Mouse (Mus musculus): ENCODE data around the gene Kbtbd13.

Gene Kbtbd13

DNA sequence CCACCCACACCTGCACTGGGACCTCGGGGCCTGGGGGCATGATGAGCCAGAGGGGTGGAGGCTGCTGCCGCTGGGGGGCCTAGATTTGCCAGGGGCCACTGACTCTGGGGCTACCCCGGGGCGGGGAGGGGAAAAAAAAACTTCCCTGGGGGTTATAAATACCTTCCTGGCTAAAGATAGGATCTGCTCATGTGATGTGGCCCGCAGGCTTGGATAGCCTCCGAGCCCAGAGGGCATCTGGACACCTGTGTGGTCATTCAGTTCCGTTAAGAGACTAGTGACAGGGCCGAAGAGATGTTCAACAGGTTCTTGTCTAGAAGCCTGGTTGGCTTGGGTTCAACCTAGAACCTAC lies at the start of gene Kbtbd13:
Kbtbd13 (minus strand) TSS at position 40 of the 352 bp plus-strand sequence.
- no peak for DNase-seq (ENCODE audit: low read depth, low spot score)

DNA sequence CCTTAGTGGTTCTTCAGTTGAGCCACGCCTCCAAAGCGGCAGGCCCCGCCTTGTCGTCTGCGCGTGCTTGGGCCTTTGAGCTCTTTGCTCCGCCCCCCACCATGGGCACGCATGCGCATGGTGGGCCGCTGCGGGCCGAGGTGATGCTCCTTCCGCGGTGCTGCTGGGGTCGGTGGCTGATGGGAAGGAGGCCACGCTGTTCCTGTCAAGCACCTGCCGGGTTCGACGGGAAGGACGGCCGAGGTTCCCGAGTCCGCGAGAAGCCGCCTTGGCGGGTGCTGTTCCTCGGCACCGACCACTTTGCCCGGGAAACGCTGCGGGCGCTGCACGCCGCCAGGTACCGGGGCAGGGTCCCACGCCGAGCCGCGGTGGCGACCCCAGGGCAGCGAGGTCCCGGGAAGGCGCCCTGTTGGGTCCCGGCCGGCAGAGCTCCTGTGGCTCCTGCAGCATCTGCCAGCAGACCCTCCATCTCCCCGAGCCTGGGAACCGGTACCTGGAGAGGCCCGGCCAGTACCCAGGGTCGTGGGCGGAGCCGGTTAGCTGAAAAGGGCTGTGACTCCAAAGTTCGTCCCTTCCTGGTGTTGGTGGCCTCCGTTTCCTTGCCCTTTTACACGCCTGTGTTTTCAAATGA lies 44.3 kb upstream of the Kbtbd13 start, which contains the start of gene Mtfmt:
Mtfmt (plus strand) TSS at position 112 of the 631 bp plus-strand sequence.
- DNase-seq (ENCODE audit: low read depth, low spot score) = peak; percentile 95

DNA sequence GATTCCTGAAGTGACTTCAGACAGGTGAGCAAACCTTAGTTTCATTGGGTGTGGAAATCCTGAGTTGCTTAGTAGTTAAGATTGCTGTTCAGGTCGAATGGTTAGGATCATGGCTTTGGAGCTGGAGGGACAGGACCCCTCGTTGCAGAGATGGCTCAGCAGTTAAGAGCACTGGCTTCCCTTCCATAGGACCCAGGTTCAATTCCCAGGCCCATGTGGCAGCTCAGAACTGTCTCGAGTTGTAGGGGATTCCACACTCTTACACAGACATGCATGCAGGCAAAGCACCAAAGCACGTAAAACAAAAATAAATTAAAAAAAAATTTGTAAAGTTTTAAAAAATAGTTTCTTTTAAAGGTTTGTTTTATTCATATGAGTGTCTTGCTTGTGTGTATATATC lies 43.8 kb upstream of the Kbtbd13 start:
- no peak for DNase-seq (ENCODE audit: low read depth, low spot score)

DNA sequence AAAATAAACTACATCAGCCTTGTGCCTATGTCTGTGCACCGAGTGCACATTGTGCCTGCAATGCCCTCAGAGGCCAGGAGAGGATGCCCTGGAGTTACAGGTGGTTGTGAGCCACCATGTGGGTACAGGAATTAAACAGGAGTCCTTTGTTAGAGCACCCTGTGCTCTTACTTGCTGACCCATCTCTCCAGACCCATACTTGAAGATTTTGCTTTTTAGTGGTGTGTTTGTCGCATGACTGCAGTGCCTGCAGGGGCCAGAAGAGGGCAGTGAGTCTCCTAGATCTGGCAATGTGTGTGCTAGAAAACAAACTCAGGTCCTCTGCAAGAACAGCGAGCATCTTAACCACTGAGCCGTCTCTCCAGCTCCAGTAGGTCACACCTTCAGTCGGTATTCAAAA lies 42.7 kb upstream of the Kbtbd13 start:
- DNase-seq (ENCODE audit: low read depth, low spot score) = peak; percentile 89

DNA sequence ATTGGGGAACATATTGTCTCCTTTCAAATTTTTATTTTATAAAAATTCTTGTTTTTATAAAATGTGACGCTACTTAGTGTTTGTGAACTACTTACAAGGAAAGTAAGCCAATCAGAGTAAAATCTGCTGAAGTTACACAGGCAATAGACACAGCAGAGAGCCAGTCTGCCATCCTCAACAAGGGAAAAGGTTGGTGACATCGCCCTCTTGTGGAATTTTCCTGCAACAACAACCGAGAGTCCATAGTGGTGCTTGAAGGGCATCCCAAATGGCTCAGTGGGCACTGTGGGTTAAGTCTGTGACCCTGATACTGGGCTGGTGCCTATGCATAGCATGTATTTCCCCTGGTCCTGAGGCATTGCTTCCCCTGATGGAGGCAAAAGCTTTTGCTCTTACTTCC lies 40.8 kb upstream of the Kbtbd13 start:
- DNase-seq (ENCODE audit: low read depth, low spot score) = peak; percentile 77

DNA sequence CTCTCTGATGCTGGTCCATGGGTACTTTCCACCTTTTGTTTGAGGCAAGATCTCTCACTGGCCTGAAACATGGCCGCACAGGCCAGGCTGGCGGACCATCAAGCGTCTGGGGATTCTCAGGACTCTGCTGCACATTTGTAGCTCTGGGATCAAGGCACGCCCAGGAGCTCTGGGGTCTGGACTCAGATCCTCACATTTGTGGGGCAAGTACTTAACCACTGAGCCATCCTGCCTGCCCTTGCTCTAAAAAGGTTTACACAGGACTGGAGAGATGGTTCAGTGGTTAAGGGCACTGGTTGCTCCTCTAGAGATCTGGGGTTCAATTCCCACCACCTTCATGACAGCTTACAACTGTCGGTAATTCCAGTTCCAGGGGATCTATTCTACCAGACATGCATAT lies 39.5 kb upstream of the Kbtbd13 start:
- DNase-seq (ENCODE audit: low read depth, low spot score) = peak; percentile 14

DNA sequence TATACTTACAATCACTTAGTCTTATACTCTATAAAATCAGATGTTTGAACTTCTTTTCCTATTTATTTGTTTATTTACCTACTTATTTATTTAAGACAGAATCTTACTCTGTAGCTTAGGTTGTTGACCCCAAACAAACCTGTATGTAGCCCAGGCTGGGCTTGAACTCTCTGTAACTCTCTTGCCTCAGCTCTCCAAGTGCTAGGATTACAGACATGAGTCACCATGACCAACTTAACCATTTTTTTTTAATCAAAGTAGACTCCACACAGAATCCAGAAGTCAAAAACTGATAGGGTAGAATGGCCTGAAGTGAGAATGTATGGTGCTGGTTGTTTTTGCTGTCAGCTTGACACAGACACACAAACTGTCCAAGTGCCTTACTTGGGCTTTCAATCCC lies 38.9 kb upstream of the Kbtbd13 start:
- no peak for DNase-seq (ENCODE audit: low read depth, low spot score)

DNA sequence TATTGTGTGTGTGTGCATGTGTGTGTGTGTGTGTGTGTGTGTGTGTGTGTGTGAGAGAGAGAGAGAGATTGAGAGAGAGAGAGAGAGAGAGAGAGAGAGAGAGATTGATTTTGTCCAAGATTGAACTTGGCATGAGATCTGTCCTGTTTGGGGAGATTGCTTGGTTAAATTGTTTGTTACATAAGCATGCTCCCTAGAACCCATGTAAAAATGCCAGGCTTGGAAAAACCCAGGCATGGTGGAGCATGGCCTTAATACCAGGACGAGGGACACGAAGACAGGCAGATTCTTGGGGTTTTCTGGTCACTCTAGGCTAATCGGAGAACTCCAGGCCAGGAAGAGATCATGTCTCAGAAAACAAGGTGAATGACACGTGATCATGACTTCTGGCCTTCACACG lies 36.6 kb upstream of the Kbtbd13 start:
- no peak for DNase-seq (ENCODE audit: low read depth, low spot score)

DNA sequence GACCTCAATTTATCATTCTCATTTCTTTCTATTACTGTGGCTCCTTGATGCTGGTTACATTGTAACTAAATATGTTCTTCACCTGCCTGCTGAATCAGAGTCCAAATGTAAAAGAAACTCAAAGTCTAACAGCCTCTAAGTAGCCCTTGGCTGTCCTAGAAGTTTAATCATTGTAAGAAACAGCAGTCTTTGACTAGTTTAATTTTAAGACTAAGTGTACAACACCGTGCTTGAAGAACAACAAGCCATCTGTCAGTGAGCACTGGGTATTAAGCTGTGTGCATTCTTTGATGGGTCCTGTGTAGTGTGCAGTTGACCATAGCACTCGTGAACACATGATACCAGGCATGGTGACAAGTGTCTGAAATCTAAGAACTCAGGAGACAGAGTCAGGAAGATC lies 36.1 kb upstream of the Kbtbd13 start:
- no peak for DNase-seq (ENCODE audit: low read depth, low spot score)

DNA sequence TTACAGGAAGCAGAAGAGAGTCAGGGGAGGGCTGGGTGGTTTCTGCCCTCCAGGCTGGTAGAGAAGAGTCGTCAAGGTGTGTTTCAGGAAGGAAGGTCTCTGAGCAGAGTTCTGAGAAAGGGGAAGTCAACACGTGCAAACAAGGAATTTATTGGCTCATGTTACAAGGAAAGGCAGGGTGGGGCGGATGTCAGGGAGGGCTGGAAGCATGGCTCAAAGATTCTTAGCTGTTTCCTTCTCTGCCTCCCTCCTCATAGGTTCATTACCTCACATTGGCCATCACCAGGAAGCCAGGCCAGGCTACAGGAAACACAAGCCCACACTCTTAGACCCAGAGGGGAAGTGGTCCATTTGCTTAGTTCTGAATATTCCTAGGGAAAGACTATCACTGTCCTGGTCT lies 32.9 kb upstream of the Kbtbd13 start:
- no peak for DNase-seq (ENCODE audit: low read depth, low spot score)

DNA sequence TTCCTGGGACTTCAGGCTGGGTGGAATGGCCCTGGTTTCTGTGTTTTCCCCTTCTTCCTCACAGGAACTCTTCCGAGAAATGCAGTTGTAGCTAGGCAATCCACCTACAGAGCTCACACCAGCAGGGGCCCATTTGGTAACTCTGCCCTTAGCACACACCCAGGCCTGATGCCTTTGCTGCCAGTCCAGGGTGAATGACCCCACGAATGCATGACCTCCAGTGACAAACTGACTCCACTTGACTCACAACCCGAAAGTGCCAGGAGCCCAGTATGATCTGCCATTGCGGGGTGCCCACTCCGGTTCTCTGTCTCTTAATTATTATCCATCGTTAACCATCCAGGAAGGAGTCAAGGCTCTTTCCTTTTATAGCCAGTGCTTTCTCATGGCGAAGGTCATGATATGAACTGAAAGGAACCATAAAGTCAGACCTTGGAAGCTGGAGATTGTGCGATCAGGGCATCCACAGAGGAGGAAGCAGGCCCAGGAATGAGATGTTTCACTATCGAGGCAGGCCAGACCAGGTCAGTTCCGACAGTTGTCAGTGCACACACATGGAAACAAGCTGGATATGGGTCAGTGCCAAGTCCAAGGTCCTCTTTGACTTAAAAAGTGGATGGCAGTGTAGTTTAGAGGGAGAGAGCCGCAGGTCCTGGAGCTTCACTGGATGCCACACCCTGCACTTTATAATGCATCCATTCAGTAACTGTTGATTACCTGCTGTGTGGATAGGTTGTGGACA lies 31.5 kb upstream of the Kbtbd13 start, which contains the start of gene Slc51b:
Slc51b (minus strand) TSS at position 196 of the 742 bp plus-strand sequence.
- no peak for DNase-seq (ENCODE audit: low read depth, low spot score)

DNA sequence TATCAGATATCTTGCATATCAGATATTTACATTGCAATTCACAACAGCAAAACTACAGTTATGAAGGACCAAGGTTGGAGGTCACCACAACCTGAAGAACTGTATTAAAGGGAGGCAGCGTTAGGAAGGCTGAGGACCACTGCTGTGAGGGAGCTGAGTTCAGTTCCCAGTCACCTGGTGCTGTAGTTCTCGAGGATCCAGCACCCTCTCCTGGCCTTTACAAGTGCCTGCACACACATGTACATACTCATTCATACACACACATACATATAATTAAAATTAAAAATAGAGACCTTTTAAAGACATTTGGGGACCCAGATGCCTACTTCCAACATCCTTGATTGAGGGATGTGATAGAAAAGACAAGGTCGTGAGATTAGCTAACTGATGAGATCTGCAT lies 28.2 kb upstream of the Kbtbd13 start:
- no peak for DNase-seq (ENCODE audit: low read depth, low spot score)

DNA sequence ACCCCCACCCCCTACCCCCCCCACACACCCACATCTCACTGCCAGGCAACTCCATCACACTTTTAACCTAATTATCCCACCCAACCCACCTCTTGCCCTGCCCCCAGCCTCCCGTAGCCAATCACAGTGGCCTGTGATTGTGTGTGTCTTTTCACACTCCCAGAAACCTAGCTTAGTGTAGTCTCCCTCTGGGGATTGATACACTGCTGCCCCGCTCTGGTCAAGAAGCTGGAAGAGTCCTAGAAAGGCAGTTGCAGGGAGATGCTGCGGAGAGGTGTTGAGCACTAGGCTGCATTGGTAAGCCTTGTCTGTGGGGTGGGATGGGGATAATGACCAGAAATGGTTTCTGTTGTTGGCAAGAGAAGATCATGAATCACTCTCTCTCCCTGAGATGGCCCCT lies 26.3 kb upstream of the Kbtbd13 start:
- no peak for DNase-seq (ENCODE audit: low read depth, low spot score)

DNA sequence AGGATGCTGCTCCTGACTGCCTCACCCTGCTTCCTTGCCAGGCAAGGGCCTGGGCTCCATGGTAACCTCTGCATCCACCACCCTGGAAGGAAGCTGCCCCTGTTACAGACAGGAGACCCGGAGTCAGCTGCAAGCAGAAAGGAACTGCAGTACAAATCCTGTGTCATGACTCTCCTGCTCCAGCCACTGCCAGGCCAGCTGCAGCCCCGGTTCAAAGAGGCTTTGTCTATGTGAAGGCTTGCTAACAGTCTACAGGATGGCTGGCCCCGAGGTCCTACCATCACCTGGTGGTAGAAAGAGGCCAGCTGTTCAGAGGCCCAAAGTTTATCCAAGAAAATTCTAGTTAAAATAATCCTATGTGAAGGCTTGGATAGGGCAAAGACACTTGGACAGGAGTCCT lies 19.9 kb upstream of the Kbtbd13 start:
- DNase-seq (ENCODE audit: low read depth, low spot score) = no peak

DNA sequence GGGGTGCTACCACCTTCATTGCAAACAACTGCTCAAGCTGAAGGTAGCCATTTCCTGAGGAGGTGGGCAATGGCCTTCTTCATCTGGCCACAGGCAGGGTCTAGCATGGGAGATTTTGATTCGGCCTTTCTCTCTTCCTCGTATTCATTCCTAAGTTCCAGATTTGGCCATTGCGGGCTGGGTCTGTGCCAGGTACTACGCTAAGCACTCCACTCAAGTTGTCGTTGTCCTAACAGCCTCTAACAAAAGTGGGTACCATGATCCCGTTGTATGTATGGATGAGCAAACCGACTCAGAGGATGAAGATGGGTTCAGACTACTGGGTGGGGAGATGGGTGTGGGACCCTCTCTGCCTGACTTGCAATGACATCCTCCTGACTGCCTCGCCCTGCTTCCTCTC lies 18.9 kb upstream of the Kbtbd13 start:
- no peak for DNase-seq (ENCODE audit: low read depth, low spot score)

DNA sequence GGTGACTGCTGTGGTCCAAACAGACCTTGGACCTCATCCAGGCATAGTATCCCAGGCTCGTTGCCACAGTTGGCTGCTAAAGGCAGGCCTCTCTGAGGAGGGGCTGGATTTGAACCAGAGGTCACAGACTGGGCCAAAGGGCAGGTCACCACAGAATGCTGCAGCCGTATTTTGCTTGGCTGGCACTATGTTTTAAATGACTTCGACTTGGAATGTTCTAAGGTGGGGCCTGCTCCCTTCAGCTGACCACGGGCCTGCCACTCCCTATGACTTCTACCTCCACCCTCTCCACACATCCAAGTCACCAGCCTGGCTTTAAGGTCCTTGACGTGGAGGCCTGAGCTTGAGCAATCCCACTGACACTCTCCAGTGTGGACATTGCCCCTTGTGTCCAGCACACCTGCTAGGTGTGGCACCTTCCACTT lies 17.4 kb upstream of the Kbtbd13 start:
- DNase-seq (ENCODE audit: low read depth, low spot score) = no peak

DNA sequence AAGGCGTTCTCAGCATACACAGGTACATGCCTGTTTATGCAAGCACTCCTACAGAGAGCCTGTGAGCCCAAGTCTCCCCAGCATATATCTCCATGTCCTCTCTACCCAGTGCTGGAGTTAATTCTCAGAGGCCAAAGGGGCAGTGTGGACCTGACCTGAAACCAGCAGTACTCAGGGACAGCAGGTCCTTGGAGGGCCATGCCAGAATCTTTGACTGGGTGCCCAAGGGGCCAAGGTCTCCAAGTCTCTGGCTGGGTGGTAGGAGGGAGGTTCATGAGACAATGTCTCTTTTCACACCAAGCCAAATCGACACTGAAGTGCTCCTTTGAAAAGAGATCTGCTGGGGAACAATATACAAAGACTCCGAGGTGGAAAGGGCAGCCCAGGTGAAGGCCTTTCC lies 16.4 kb upstream of the Kbtbd13 start:
- no peak for DNase-seq (ENCODE audit: low read depth, low spot score)

DNA sequence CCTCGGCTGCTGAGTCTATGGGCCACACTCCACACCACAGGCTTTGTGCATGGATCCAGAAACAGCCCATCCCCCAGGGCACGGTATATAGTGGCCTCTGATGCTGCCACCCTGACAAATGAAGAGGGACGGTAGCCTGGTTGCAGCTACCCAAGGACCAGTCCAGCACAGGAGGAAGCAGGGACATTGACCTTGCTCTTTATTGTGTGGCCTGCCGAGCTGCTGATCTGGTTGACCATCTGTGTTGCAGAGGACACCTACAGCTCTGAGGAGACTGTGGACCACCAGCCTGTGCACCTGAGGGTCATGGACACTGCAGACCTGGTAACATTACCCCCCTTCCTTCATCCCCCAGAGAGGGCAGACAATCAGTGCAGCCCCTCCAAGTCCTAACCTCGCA lies 15.9 kb upstream of the Kbtbd13 start:
- no peak for DNase-seq (ENCODE audit: low read depth, low spot score)

DNA sequence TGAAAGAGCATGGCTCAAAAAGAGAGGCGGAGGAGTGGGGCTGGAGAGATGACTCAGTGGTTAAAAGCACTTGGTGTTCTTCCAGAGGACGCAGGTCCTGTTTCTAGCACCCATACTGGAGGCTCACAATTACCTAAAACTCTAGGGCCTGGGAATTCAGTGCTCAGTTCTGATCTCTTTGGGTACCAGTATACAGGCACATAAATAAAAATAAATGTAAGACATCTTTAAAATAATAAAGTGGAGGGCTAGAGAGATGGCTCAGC lies 13.7 kb upstream of the Kbtbd13 start:
- DNase-seq (ENCODE audit: low read depth, low spot score) = no peak

DNA sequence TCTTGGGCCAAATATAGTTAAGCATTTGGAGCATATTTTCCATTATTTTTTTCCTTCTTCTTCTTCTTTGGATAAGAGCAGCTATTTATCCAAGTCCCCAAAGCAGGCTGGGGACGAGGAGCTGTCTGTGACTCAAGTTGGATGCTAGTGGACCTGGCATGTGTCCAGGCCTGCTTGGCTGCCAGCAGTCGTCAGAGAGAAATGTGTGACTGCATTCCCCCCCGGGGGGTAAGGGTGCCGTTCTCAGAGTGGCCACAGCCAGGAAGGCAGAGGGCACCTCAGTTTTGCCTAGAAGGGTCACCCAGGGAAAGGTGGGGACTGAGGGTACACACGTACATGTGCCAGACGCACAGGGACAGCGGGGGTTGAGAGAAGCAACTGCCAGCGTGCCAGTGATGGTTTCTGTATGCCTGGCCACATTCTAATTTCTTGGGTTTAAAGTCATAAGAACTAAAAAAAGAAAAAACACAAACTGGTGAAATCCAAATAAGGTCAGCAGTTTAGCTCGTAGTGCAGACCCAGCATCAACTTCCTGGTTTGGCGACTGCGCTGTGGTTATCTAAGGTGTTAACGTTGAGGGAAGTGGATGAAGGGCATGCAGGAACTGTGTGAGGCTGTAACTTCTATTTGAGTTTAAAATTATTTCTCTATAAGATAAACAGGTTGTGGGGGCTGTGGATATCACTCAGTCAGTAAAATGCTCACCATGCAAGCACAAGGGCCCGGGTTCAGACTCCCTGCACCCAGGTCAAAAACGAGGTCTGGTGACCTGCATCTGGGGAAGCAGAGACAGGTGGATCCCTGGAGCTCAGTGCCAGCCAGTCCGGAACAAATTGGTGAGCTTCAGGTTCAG lies 13.1 kb upstream of the Kbtbd13 start:
- no peak for DNase-seq (ENCODE audit: low read depth, low spot score)

DNA sequence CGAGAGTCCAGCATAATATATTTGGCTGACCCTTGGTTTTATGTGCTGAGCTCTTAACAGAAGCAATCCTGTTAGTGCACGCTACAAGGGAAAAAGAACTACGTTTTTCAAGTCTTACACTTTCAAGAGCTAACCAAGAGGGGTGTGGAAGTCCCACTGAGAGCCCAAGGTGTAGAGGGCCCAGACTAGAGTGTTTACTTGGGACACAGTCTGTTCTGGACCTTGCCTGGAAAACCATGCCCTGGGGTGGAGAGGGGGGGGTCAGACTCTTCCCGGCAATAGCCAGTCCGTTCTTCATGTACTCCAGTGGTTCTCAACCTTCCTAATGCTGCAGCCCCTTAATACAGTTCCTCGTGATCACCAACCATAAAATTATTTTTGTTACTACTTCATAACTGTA lies 8.5 kb upstream of the Kbtbd13 start:
- DNase-seq (ENCODE audit: low read depth, low spot score) = no peak

DNA sequence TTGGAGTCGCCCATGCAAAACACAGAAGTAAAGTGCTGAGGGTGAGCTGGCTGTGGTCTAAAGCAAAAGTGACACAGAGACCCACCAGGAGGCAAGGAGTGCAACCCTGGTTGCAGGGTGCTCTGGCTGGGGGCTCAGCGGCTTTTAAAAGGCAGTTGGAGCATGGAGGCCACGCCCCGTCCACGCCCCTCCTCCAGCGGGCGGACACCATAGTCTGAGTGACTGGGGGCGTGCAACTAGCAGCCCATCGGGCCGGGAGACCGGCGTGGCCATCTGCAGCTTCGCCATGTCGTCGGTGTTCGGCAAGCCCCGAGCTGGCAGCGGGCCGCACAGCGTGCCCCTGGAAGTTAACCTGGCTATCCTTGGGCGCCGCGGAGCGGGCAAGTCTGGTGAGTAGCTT lies 6.8 kb upstream of the Kbtbd13 start, which contains the start of gene Rasl12:
Rasl12 (plus strand) TSS at position 228 of the 400 bp plus-strand sequence.
- DNase-seq (ENCODE audit: low read depth, low spot score) = peak; percentile 26

DNA sequence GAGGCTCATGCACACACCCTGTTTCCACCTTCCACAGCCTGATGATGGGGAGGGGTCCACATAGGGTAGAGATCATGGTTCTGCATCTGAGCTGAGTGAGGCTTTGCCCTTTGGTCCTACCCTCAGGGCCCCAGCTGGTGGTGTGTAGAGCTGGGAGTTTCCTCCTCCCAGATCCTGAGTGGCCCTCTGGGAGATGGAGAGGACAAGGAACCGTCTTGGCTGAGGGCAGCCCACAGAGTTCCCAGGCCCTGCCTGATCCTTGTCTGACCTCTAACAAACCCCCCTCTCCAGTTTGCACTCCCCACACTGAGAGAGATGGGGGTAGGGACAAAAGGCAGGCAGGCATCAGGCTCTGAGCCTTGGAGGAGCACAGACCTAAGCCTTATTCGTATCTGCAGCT lies 2.9 kb upstream of the Kbtbd13 start:
- no peak for DNase-seq (ENCODE audit: low read depth, low spot score)

Measured in ES-CJ7 (cell line).